Mouse (Mus musculus) thymus, adult 2 months (tissue): Measurements from ENCODE around the gene Ubac1.

Experiments used
- CTCF ChIP-seq: fragments of 200-500 bp; IDR thresholded peaks from 2 replicates; pipeline ENCODE4 v1.5.1; 2012; ENCODE audit warnings: mild to moderate bottlenecking, control low read depth, low read length, moderate library complexity, borderline replicate concordance; ENCODE audit not compliant: control insufficient read depth, poor library complexity, insufficient read depth; ENCODE audit errors: extremely low read depth
- POLR2A ChIP-seq: fragments of 200-500 bp; IDR thresholded peaks from 2 replicates; pipeline ENCODE4 v1.6.1; 2012; ENCODE audit warnings: mild to moderate bottlenecking, low read length, control low read depth, moderate library complexity; ENCODE audit not compliant: control insufficient read depth, poor library complexity, insufficient read depth; ENCODE audit errors: extremely low read depth

- no peak for TF ChIP-seq CTCF
- no peak for TF ChIP-seq POLR2A
Measured at GRCm38 (mm10) chr2:26013674-26014073, 7.9 kb downstream of the Ubac1 start.
